Mouse (Mus musculus) liver, embryonic 16.5 days (tissue): ENCODE results near the gene Olfr487. TPM values are rescaled to one million over a fixed set of nuclear protein-coding genes. Genes with fewer than 3 reads are reported as not detected.
"Not testable (repeated sequence)": the region's sequence is repeated elsewhere in the genome, so short reads cannot be mapped to it uniquely, and the experiment has no call there.

Experiments
- ATAC-seq: fragments of 200-750 bp; cut with Nextera tagmentation; 2 replicates; pipeline ENCODE4 v1.8.0; 2017; ENCODE audit warnings: low read depth, mild to moderate bottlenecking, moderate number of reproducible peaks, moderate library complexity
- H3K27ac ChIP-seq: fragments of 300-500 bp; sonication (generic); 2 replicates; pipeline ENCODE4 v1.5.1; 2014; ENCODE audit warnings: mild to moderate bottlenecking, low read length
- H3K27me3 ChIP-seq: fragments of 300-500 bp; sonication (generic); 2 replicates; pipeline ENCODE4 v1.6.1; 2014; ENCODE audit warnings: low read depth, low read length, mixed read lengths; ENCODE audit not compliant: control insufficient read depth, insufficient read depth
- H3K36me3 ChIP-seq: fragments of 300-500 bp; sonication (generic); 2 replicates; pipeline ENCODE4 v1.6.1; 2014; ENCODE audit warnings: mild to moderate bottlenecking; ENCODE audit not compliant: control insufficient read depth, insufficient read depth
- H3K4me1 ChIP-seq: fragments of 300-500 bp; sonication (generic); 2 replicates; pipeline ENCODE4 v1.6.1; 2014; ENCODE audit warnings: low read depth, low read length, mixed read lengths; ENCODE audit not compliant: control insufficient read depth
- H3K4me2 ChIP-seq: fragments of 300-500 bp; sonication (generic); 2 replicates; pipeline ENCODE4 v1.6.1; 2014; ENCODE audit warnings: low read depth, low read length, mixed read lengths
- H3K4me3 ChIP-seq: fragments of 300-500 bp; sonication (generic); 2 replicates; pipeline ENCODE4 v1.5.1; 2014; ENCODE audit warnings: low read depth, mild to moderate bottlenecking, low read length
- H3K9ac ChIP-seq: fragments of 300-500 bp; sonication (generic); 2 replicates; pipeline ENCODE4 v1.6.1; 2014; ENCODE audit warnings: low read depth, low read length
- H3K9me3 ChIP-seq: fragments of 300-500 bp; sonication (generic); replicated peaks from 2 replicates; pipeline ENCODE4 v1.6.1; 2016; ENCODE audit warnings: low read length; ENCODE audit not compliant: control insufficient read depth
- WGBS: fragments of 180-500 bp; shearing (Covaris S2); extraction: QIAGEN DNeasy Blood & Tissue Kit; methylation state at CpG from one replicate; pipeline ENCODE4 v1.1.7; 2014; ENCODE audit not compliant: insufficient replicate concordance; 5-methylcytosine and 5-hydroxymethylcytosine counted together
- polyA plus RNA-seq: library from polyadenylated mRNA; unstranded; fragments of >200 nt; fragmentation: Nextera tagmentation; extraction: Ambion mirVana; gene quantifications from 2 replicates; pipeline ENCODE4 v1.2.1, GENCODE M21; 2015

Olfr487 gene
- polyA plus RNA-seq: not detected in 2 replicates

DNA sequence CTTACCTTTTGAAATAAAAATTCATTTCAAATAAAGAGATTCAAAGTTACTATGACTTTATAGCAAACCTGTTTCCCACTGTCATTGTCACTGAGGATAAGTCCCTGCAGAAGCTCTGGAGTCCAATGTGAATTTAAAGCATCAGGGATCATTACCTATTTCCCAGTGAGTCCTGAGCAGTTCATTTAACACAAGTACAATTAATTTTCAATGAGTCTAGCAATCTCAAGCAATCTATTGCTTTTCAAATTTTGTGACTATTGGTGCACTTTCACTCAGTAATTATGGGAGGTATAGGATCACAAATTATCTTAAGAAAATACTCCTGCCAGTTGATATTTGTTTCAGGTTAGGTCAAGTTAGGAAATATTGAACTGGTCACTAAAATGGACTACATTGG lies at the start of gene Olfr487:
Gene Olfr487 (minus strand): TSS at position 101 of the 400 bp plus-strand sequence.
- not testable (repeated sequence) for H3K27ac ChIP-seq, H3K4me1 ChIP-seq, H3K36me3 ChIP-seq, H3K9ac ChIP-seq, H3K4me2 ChIP-seq, H3K4me3 ChIP-seq, H3K9me3 ChIP-seq, ATAC-seq, H3K27me3 ChIP-seq

DNA sequence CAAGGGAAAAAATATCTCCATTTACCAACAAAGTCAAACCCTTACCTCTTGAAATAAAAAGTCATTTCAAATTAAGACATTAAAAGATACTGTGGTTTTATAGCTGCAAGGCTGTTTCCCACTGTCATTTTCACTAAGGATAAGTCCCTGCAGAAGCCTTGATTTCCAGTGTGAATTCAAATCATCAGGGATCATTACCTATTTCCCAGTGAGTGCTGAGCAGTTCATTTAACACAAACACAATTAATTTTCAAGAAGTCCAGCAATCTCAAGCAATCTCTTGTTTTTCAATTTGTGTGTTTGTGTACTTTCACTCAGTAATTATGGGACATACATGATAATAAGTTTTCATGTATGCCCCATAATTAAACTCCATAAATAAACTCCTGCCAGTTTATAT lies 43.8 kb upstream of the Olfr487 start, which contains the start of gene Olfr488:
Gene Olfr488 (minus strand): TSS at position 101 of the 400 bp plus-strand sequence.
- H3K4me2 ChIP-seq: no peak within 1 kb of the TSS

DNA sequence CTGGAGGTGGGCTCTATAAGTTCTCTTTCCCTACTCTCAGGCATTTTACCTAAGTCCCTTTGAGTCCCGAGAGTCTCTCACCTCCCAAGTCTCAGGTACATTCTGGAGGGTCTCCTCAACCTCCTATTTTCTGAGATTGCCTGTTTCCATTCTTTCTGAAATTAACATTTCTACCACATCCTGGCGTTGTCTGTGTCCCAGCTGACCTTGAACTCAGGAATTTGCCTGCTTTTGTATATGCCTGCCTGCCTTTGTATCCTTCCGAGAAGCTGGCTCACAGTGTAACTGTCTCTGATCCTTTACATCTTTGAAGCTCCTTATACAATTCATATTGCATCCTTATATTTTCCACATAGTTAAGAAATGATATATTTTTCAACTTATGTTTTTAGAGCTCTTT lies 19.1 kb upstream of the Olfr487 start:
- 52% methylated on average over 3 of the region's 3 CpGs for WGBS
- Histone ChIP-seq H3K27ac (no peak overlapping the region), H3K4me1 (no peaks in the 10 kb centered on the region), H3K4me2 (no peak overlapping the region), H3K36me3 (no peaks in the 10 kb centered on the region), H3K9ac (no peak overlapping the region), H3K27me3 (no peaks in the 10 kb centered on the region), H3K4me3 (no peak overlapping the region), H3K9me3 (no peaks in the 10 kb centered on the region; the same call in 1 of the 2 replicates)
- no peak for ATAC-seq

More for the DNA sequence above, 43.8 kb upstream of the Olfr487 start, which contains the start of gene Olfr488:
- Histone ChIP-seq H3K9ac (no peak within 1 kb of the TSS), H3K27me3 (no peaks in the 10 kb centered on the region), H3K4me3 (no peak within 1 kb of the TSS), H3K27ac (no peak within 1 kb of the TSS), H3K9me3 (no peaks in the 10 kb centered on the region), H3K36me3 (no peaks in the 10 kb centered on the region), H3K4me1 (no peaks in the 10 kb centered on the region)
- ATAC-seq: no peak

DNA sequence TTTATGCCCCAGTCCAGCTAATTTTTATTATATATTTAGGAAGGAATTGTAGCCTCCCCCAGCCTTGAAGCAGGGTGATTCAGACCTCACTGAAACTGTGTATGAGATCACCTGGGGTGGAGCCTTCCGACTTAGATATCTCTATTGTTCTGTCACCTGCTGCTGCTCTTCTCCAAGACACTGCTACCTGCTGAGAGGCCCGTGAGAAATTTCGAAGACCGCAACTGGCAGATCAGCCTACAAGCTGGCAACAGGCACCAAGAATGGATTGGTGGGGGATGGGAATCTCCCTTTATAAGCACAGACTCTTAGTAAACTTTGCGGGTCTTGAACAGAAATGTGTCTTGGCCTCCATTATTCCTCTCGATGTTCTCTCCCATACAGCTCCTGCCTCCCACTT lies 17.5 kb downstream of the Olfr487 start:
- H3K9me3 ChIP-seq: no peaks in the 10 kb centered on the region
- H3K9ac ChIP-seq: no peak overlapping the region
- no peak overlapping the region for H3K4me2 ChIP-seq
- no peaks in the 10 kb centered on the region for H3K4me1 ChIP-seq
- WGBS: 57% methylated on average over 6 of the region's 6 CpGs
- no peak overlapping the region for H3K4me3 ChIP-seq
- no peaks in the 10 kb centered on the region for H3K27me3 ChIP-seq
- no peak for ATAC-seq
- H3K27ac ChIP-seq: no peak overlapping the region
- H3K36me3 ChIP-seq: no peaks in the 10 kb centered on the region

DNA sequence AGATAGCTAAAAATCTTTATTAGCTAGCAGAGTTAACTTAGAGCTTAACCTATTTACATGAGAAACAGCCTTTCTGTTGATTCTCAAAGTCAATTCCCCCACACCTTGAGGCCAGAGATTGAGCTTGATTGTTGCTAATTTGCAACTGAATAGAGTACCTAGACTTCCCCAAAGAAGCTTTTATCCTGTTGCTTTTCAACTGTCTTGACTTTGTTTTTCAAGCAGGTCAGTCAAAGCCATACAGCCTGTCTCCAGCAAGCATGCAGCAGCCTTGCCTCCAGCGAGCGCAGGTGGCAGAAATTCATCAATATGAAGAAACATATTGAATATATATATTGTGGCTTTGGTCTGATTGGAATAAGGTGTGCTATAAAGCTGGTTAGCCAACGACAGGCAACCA lies 18.1 kb downstream of the Olfr487 start:
- H3K27me3 ChIP-seq, H3K4me3 ChIP-seq, H3K36me3 ChIP-seq, H3K9ac ChIP-seq, ATAC-seq, H3K27ac ChIP-seq, H3K4me1 ChIP-seq, H3K9me3 ChIP-seq, H3K4me2 ChIP-seq: not testable (repeated sequence)
- WGBS: 45% methylated on average over 3 of the region's 3 CpGs

DNA sequence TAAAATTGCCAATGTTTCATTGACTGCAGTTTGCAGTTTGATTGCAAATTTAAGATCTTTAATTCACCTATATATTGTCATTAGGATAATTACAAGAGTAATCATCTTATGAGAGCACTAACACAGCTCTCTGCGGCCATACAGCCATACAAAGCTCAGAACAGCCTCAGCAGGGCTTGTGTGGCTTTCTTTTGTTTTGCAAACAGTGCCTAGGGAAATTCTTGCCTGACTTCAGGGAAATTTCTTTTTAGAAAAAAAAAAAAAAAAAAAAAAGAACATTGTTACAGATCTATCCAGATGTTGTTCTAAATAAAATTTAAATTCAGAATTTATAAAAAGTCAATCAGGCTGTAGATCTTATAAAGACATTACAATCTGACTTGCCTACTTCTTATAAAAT lies 21.7 kb downstream of the Olfr487 start:
- not testable (repeated sequence) for H3K27me3 ChIP-seq, H3K27ac ChIP-seq, H3K9me3 ChIP-seq, H3K9ac ChIP-seq, H3K4me1 ChIP-seq, H3K4me2 ChIP-seq, H3K4me3 ChIP-seq, ATAC-seq, H3K36me3 ChIP-seq
- 48% methylated on average over 1 of the region's 1 CpGs for WGBS

DNA sequence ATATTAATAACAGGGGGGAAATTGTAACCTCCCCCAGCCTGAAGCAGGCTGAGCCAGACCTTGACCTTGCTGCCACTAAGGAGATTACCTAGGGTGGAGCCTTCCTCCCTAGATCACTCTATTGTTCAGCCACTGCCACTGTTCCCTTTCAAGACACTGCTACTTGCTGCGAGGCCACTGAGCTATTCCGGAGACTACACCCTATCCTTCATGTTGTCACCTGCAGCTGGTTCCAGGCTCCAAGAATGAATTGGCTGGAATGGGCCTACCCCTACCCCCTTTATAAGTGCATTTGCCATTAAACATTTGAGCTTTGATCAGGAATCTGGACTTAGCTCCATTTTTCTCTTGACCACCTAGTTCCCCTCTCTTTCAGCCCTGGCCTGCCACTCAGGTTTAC lies 23.2 kb downstream of the Olfr487 start:
- not testable (repeated sequence) for ATAC-seq, H3K27ac ChIP-seq, H3K36me3 ChIP-seq, H3K9ac ChIP-seq, H3K4me1 ChIP-seq, H3K4me3 ChIP-seq, H3K27me3 ChIP-seq, H3K9me3 ChIP-seq, H3K4me2 ChIP-seq
- 56% methylated on average over 2 of the region's 2 CpGs for WGBS

DNA sequence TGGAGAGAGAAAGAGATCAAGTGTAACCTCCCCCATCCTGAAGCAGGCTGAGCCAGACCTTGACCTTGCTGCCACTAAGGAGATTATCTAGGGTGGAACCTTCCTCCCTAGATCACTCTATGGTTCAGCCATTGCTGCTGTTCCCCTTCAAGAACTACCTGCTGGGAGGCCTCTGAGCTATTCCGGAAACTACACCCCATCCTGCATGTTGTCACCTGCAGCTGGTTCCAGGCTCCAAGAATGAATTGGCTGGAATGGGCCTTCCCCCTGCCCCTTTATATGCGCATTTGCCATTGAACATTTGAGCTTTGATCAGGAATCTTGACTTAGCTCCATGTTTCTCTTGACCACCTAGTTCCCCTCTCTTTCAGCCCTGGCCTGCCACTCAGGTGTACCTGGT lies 29.2 kb downstream of the Olfr487 start:
- not testable (repeated sequence) for H3K4me1 ChIP-seq, H3K36me3 ChIP-seq, H3K4me3 ChIP-seq, H3K9me3 ChIP-seq, H3K4me2 ChIP-seq, ATAC-seq, H3K27me3 ChIP-seq, H3K27ac ChIP-seq, H3K9ac ChIP-seq
- 74% methylated on average over 2 of the region's 2 CpGs for WGBS

DNA sequence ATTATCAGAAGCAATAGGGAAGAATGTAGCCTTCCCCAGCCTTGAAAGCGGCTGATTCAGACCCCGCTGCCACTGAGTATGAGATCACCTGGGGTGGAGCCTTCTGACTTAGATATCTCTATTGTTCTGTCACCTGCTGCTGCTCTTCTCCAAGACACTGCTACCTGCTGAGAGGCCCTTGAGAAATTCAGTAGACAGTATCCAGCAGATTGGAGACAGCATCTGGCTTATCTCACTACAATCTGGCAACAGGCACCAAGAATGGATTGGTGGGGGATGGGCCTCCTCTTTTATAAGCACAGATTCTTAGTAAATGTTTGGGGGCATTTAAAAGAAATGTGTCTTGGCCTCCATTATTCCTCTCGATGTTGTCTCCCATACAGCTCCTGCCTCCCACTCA lies 30.0 kb downstream of the Olfr487 start:
- ATAC-seq, H3K27me3 ChIP-seq, H3K4me2 ChIP-seq, H3K9me3 ChIP-seq, H3K36me3 ChIP-seq, H3K4me3 ChIP-seq, H3K4me1 ChIP-seq, H3K27ac ChIP-seq, H3K9ac ChIP-seq: not testable (repeated sequence)
- WGBS: 66% methylated on average over 3 of the region's 3 CpGs

DNA sequence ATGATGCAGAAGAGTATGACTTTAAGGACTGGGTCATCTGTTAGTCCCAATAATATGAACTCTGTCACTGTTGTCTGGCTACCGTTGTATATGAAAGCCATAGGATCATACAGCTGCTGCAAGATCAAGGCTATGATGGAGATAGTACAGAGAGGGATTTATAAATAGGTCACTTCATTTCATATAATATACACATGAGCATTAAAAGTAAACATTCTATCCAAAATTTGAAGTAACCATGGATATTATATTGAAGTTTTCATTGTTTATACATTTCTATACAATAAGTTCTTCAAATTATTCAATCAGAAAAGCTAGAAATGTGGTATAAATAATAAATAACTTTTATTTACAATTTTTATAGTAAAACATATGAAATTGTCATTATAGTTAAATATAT lies 41.8 kb downstream of the Olfr487 start, which contains the start of gene Olfr486:
Gene Olfr486 (minus strand): TSS at position 101 of the 400 bp plus-strand sequence.
- WGBS: 62% methylated on average over 1 of the region's 1 CpGs
- not testable (repeated sequence) for H3K36me3 ChIP-seq, H3K4me1 ChIP-seq, H3K27ac ChIP-seq, ATAC-seq, H3K4me3 ChIP-seq, H3K9me3 ChIP-seq, H3K27me3 ChIP-seq, H3K4me2 ChIP-seq, H3K9ac ChIP-seq
